Mouse (Mus musculus) liver, embryonic 14.5 days (tissue): ENCODE results near the gene Zic5. TPM values are rescaled to one million over a fixed set of nuclear protein-coding genes. Genes with fewer than 3 reads are reported as not detected.

Experiments
- ATAC-seq: fragments of 200-750 bp; cut with Nextera tagmentation; 2 replicates; pipeline ENCODE4 v1.8.0; 2017; ENCODE audit warnings: moderate number of reproducible peaks, mild to moderate bottlenecking, moderate library complexity; ENCODE audit not compliant: insufficient read depth
- DNase-seq, 3 experiments: peaks; one replicate each; pipeline ENCODE4 v3.0.0-alpha.2; 2012 to 2013; ENCODE audit warnings: low read depth in 3 of 3, low spot score in 3 of 3
- H3K27ac ChIP-seq: fragments of 300-500 bp; sonication (generic); 2 replicates; pipeline ENCODE4 v1.5.1; 2014; ENCODE audit warnings: moderate library complexity, mild to moderate bottlenecking, control low read depth, inconsistent platforms
- H3K27me3 ChIP-seq: fragments of 300-500 bp; sonication (generic); 2 replicates; pipeline ENCODE4 v1.6.1; 2014; ENCODE audit warnings: mild to moderate bottlenecking, low read length, moderate library complexity; ENCODE audit not compliant: control insufficient read depth, insufficient read depth
- H3K36me3 ChIP-seq: fragments of 300-500 bp; sonication (generic); replicated peaks from 2 replicates; pipeline ENCODE4 v1.6.1; 2014; ENCODE audit warnings: low read depth; ENCODE audit not compliant: control insufficient read depth, insufficient read depth
- H3K4me1 ChIP-seq, 2 experiments: fragments of 200-500 bp in 1 of 2; fragments of 300-500 bp in 1 of 2; sonication (generic) in 1 of 2; replicated peaks; 2 replicates each; pipeline ENCODE4 v1.6.1; 2012 to 2014; ENCODE audit warnings: antibody characterized with exemption in 1 of 2, inconsistent platforms in 1 of 2, low read length in 1 of 2; ENCODE audit not compliant: control insufficient read depth in 2 of 2, insufficient read depth in 2 of 2
- H3K4me2 ChIP-seq: fragments of 300-500 bp; sonication (generic); 2 replicates; pipeline ENCODE4 v1.6.1; 2014; ENCODE audit warnings: low read depth, mild to moderate bottlenecking, control low read depth, moderate library complexity
- H3K4me3 ChIP-seq, 2 experiments: fragments of 200-500 bp in 1 of 2; fragments of 300-500 bp in 1 of 2; sonication (generic) in 1 of 2; 2 replicates each; pipeline ENCODE4 v1.5.1; 2012 to 2014; ENCODE audit warnings: low read depth in 2 of 2, low read length in 2 of 2, mild to moderate bottlenecking in 2 of 2, control low read depth in 1 of 2, inconsistent platforms in 1 of 2, moderate library complexity in 1 of 2; ENCODE audit not compliant: insufficient read depth in 1 of 2
- H3K9ac ChIP-seq: fragments of 300-500 bp; sonication (generic); replicated peaks from 2 replicates; pipeline ENCODE4 v1.6.1; 2014; ENCODE audit warnings: mild to moderate bottlenecking, control low read depth, moderate library complexity
- H3K9me3 ChIP-seq: fragments of 300-500 bp; sonication (generic); 2 replicates; pipeline ENCODE4 v1.6.1; 2016; ENCODE audit warnings: low read length, mixed read lengths; ENCODE audit not compliant: control insufficient read depth
- CTCF ChIP-seq: IDR thresholded peaks from 2 replicates; pipeline ENCODE4 v1.5.1; 2016; ENCODE audit warnings: antibody characterized with exemption, low read depth, control low read depth
- EP300 ChIP-seq: IDR thresholded peaks from 2 replicates; pipeline ENCODE4 v1.6.1; 2016; ENCODE audit warnings: antibody characterized with exemption, low read depth
- WGBS: fragments of 180-500 bp; shearing (Covaris S2); extraction: QIAGEN DNeasy Blood & Tissue Kit; methylation state at CpG from one replicate; pipeline ENCODE4 v1.1.7; 2014; ENCODE audit not compliant: insufficient replicate concordance; 5-methylcytosine and 5-hydroxymethylcytosine counted together
- polyA plus RNA-seq, 2 experiments: library from polyadenylated mRNA; depleted of rRNA in 1 of 2; stranded (reverse) in 1 of 2; unstranded in 1 of 2; fragments of >200 nt; fragmentation: Nextera tagmentation in 1 of 2; extraction: Ambion mirVana in 1 of 2; gene quantifications; 2 replicates each; pipeline versions ENCODE4 v1.2.1 to v1.2.3; 2012 to 2014

Zic5 gene
- polyA plus RNA-seq (2012; rRNA removed) (0.01 TPM in 1 of 2 replicates, not detected in the other), polyA plus RNA-seq (2014; fragmentation: Nextera tagmentation; extraction: Ambion mirVana) (not detected in 2 replicates)

DNA sequence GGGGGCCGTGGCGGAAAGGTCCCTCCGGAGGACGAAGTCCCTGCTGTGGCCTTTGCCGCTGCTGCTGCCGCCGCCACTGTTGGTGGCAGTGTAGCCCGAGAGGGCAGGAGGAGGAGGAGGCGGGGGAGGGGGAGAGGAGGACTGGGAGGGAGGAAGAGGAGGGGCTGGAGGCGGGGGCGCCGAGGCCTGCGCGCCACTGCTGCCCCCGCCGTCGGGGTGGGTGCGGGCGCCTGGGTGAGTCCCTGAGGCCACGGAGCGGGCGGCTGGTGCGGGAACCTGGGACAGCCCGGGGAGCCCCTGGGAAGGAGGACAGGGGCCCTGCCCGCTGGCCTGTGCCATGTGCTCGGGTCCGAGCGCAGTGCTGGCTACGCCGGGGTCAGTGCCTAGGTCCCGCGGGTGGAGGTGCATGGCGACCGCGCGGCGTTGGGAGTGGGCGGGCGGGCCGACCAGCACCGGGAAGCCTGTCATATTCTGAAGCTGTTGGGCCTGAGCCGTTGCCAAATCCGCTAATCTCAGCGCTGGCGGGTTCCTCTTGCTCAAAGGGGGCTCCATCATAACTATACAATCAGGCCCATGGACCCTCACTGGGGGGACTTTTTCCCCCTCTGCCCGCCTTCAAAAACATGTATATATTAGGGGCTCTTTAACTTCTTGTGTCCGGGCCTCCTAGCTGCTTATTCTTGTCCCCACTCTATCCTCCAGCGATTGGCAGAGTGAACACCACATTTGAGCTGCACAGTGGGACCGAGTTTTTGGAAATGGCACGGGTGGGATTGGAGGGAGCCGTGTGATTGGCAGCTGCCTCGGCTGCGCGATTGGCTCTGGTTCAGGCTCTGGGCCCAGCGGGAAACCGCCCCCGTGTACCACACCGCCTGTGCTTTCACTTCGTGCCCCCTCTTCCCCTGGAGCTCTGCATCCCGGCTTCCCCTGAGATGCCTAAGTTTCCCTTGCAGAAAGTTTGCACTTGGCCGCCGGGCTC lies at the start of gene Zic5:
TSS of gene Zic5 (minus strand) at position 915 of the 979 bp plus-strand sequence.
- no peaks in the 10 kb centered on the region for H3K36me3 ChIP-seq
- WGBS: 1% methylated on average over 54 of the region's 62 CpGs
- H3K4me3 ChIP-seq: peak within 1 kb of the TSS; percentile 8 to 46; a peak in 3 of 4 replicates
- DNase-seq (no peak), ATAC-seq (no peak)
- TF ChIP-seq EP300 (no peak), CTCF (no peak)
- H3K4me1 ChIP-seq: no peaks in the 10 kb centered on the region
- peak within 1 kb of the TSS; percentile 56 for H3K4me2 ChIP-seq
- H3K9me3 ChIP-seq: no peaks in the 10 kb centered on the region
- no peak within 1 kb of the TSS for H3K9ac ChIP-seq
- H3K27me3 ChIP-seq: peaks cover 86% of the 10 kb centered on the region
- H3K27ac ChIP-seq: no peak within 1 kb of the TSS

DNA sequence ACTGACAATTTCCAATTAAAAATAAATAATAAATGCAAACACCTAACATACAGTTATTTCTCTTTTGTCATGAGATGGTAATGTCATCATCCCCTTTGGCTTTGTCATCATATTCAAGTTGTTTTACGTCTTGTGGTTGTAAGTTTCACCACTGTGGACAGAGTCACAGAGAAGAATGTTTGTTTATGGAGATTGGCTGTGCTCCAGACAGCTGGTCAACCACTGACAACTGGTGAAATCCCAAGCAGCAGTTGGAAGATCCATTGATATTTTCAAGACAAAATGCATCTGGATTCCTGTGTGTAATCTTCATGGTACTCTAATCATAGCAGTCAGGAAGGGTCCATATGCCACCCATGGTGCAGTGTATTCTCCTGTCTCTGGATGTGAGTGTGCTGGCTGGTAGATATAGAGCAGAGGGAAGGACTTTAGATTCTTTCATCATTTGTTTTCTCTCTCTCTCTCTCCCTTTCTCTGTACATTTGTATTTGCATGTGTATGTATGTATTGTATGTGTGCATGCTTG lies 48.1 kb upstream of the Zic5 start:
- TF ChIP-seq EP300 (no peak), CTCF (no peak)
- Histone ChIP-seq H3K4me1 (no peaks in the 10 kb centered on the region), H3K9ac (no peak overlapping the region), H3K27ac (no peak overlapping the region), H3K9me3 (no peaks in the 10 kb centered on the region), H3K4me3 (no peak overlapping the region), H3K27me3 (no peaks in the 10 kb centered on the region), H3K4me2 (no peak overlapping the region), H3K36me3 (no peaks in the 10 kb centered on the region)
- ATAC-seq (no peak), DNase-seq (no peak)
- 39% methylated on average over 1 of the region's 1 CpGs for WGBS

DNA sequence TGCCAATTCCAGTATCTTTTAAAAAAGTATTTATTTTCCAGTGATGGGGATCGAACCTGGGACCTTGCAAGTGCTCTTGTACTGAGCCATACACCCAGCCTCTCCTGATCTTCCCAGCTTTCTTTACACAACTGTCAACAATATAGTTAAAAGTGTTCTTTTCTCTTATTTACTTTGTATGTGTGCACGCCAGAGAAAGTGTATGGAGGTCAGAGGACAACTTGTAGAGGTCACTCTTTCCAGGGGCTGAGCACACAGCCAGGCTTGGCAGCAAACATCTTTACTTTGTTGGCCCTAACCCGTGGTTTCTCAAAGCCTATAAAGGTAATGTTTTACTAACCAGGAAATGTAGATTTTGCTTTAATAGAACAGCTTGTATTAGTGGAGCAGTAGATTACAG lies 46.0 kb upstream of the Zic5 start:
- Histone ChIP-seq H3K9me3 (no peaks in the 10 kb centered on the region), H3K9ac (no peak overlapping the region), H3K4me1 (no peaks in the 10 kb centered on the region), H3K27me3 (no peaks in the 10 kb centered on the region), H3K4me3 (no peak overlapping the region), H3K4me2 (no peak overlapping the region), H3K27ac (no peak overlapping the region), H3K36me3 (no peaks in the 10 kb centered on the region)
- 39% methylated on average over 3 of the region's 3 CpGs for WGBS
- peak in 1 of 3 experiments; percentile 5 for DNase-seq
- ATAC-seq: no peak
- TF ChIP-seq CTCF: no peak
- TF ChIP-seq EP300: no peak

DNA sequence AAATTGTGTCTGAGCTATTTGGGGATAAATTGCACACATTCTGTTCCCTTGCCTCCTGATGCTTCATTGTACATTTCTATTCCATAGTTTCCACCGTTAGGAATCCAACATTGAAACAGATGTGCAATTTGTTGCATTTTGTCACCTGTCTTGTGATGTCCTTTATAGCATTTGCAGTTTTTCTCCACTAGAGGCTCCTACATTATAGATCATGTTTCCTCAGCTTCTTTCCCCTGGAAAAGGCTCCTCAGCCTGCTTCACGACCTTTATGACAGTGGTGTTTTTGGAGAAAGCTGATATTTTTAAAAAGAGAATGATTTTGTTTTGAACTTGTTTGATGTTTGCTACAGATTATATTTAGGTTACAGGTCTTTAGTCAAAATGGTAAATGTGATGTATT lies 43.6 kb upstream of the Zic5 start:
- no peak for DNase-seq

DNA sequence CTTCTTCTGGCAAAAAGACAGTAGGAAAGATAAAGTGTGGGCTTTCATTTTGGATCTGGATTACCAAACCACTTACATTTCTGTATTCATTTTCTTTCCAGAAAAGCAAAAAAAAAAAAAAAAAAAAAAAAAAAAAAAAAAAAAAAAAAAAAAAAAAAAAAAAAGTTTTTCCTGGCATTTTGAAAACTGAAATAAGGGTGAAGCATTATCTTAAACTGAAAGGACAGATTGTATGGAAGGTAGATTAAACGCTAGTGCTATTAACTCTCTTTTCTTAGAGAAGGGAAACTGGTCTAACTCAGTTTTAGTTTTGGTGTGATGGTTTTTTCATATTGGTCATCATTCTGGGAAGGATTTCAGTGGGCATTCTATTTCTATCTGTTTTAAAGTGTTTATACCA lies 26.5 kb upstream of the Zic5 start:
- WGBS: 53% methylated on average over 1 of the region's 1 CpGs
- DNase-seq (no peak), ATAC-seq (no peak)
- TF ChIP-seq CTCF (no peak), EP300 (no peak)
- Histone ChIP-seq H3K9ac (no peak overlapping the region), H3K9me3 (no peaks in the 10 kb centered on the region), H3K27me3 (peaks cover 45% of the 10 kb centered on the region), H3K4me1 (no peaks in the 10 kb centered on the region), H3K27ac (no peak overlapping the region), H3K36me3 (no peaks in the 10 kb centered on the region), H3K4me2 (no peak overlapping the region), H3K4me3 (no peak overlapping the region)

More for the DNA sequence above, 43.6 kb upstream of the Zic5 start:
- H3K27ac ChIP-seq: no peak overlapping the region
- no peak overlapping the region for H3K9ac ChIP-seq
- WGBS: 17% methylated on average over 2 of the region's 2 CpGs
- H3K4me1 ChIP-seq: no peaks in the 10 kb centered on the region
- H3K27me3 ChIP-seq: no peaks in the 10 kb centered on the region
- H3K9me3 ChIP-seq: no peaks in the 10 kb centered on the region
- H3K36me3 ChIP-seq: no peaks in the 10 kb centered on the region
- TF ChIP-seq CTCF (0 out of 2 replicates have a peak, but pooled peaks have one; percentile 13), EP300 (no peak)
- H3K4me3 ChIP-seq: no peak overlapping the region
- no peak for ATAC-seq
- H3K4me2 ChIP-seq: no peak overlapping the region
